Mouse (Mus musculus): ENCODE measurements around the gene Rp2.

The Rp2 gene

DNA sequence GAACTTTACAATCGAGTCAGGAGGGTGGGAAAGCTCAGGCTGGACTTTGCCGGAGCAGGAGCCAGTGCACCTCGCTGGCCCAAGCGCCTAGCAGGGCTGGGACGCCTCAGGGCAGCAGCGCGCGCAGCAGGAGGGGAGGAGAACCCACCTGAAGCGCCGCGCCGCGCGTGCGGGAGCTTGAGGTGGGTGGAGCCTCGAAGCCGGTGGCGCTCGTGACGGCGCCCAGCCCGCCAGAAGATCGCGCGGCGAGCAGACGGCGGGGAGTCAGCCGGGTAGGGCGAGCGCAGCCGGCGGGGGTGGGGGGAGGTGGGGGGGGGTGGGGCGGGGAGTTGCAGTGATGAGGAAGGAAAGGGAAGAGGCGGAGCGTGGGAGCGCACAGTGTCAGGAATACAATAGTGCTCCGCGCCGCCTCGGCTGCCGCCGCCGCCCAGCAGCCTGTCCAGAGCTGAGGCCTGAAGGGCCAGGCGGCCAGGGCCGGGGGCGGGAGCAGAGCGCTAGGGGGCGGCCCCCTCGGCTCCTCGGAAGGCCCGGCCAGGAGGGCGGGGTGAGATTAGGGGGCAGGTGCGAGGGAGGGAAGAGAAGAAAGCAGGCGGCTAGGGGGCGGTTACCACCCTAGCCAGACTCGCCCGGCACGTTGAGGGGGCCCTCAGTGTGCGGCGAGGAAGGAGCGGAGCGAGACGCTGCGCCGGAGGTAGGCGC, 61.0 kb downstream of the Rp2 start, which contains the start of gene Jade3:
Gene Jade3 (plus strand): TSS at position 549 of the 699 bp plus-strand sequence.
- DNase-seq (ENCODE audit: extremely low read depth, low read depth, low spot score), result no peak

DNA sequence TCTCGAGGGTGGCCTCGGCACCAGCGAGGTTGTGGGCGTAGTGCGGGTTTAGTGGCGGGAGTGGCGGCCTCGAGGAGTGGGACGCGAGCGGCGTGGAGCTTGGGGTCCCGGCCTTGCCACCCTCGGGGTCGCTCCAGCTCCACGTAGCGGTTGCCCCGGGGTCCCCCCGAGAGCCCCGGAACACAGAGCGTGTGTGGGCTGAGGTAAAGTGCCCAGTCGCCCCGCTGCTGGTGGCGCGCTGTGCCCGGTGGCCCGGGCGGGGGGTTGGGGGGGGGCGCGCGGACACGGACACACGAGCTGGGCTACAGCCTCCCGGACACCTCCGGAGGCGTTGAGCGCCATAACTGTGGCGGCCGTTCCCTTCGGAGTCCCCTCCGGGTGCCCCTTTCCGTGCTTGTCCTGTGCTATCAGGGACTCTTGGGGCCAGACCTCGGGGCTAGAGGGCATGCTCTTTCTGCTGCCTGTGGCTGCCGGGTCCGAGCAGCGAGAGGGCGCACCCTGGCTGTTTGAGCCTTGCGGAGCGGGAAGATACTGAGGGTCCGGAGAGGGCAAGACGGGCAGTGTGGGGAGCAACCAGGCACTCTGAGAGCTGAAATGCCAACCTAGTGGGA, 61.7 kb downstream of the Rp2 start:
- DNase-seq (ENCODE audit: extremely low read depth, low read depth, low spot score), result no peak

Data from fat pad, adult 2 months (tissue).